Mouse (Mus musculus): ENCODE results near the gene Trio.

Trio gene

GRCm38 (mm10) chr15:27945570-27945969, 80.1 kb downstream of the Trio start:
- no peak for DNase-seq (ENCODE audit: low spot score in 2 of 2)

GRCm38 (mm10) chr15:27944898-27945297, 80.8 kb downstream of the Trio start:
- DNase-seq (ENCODE audit: low spot score in 2 of 2) = no peak

- peak in 1 of 2 experiments; percentile 31 for DNase-seq (ENCODE audit: low spot score in 2 of 2)
Observed at GRCm38 (mm10) chr15:27943486-27944195, 82.0 kb downstream of the Trio start.

GRCm38 (mm10) chr15:27942148-27942847, 83.3 kb downstream of the Trio start:
- no peak for DNase-seq (ENCODE audit: low spot score in 2 of 2)

- DNase-seq (ENCODE audit: low spot score in 2 of 2) = no peak
Observed at GRCm38 (mm10) chr15:27941441-27941840, 84.2 kb downstream of the Trio start.

- no peak for DNase-seq (ENCODE audit: low spot score in 2 of 2)
Observed at GRCm38 (mm10) chr15:27941020-27941419, 84.6 kb downstream of the Trio start.

GRCm38 (mm10) chr15:27940032-27940431, 85.6 kb downstream of the Trio start:
- DNase-seq (ENCODE audit: low spot score in 2 of 2) = no peak

- no peak for DNase-seq (ENCODE audit: low spot score in 2 of 2)
Observed at GRCm38 (mm10) chr15:27938886-27939285, 86.8 kb downstream of the Trio start.

- DNase-seq (ENCODE audit: low spot score in 2 of 2) = no peak
Observed at GRCm38 (mm10) chr15:27937861-27938833, 87.5 kb downstream of the Trio start.

- peak; percentile 62 to 77 for DNase-seq (ENCODE audit: low spot score in 2 of 2)
Observed at GRCm38 (mm10) chr15:27937003-27937860, 88.4 kb downstream of the Trio start.

GRCm38 (mm10) chr15:27935772-27936746, 89.6 kb downstream of the Trio start:
- DNase-seq (ENCODE audit: low spot score in 2 of 2) = no peak

- DNase-seq (ENCODE audit: low spot score in 2 of 2) = no peak
Observed at GRCm38 (mm10) chr15:27933270-27933669, 92.4 kb downstream of the Trio start.

GRCm38 (mm10) chr15:27931891-27932290, 93.8 kb downstream of the Trio start:
- DNase-seq (ENCODE audit: low spot score in 2 of 2) = no peak

- DNase-seq (ENCODE audit: low spot score in 2 of 2) = no peak
Observed at GRCm38 (mm10) chr15:27931459-27931858, 94.2 kb downstream of the Trio start.

GRCm38 (mm10) chr15:27927614-27928013, 98.0 kb downstream of the Trio start:
- DNase-seq (ENCODE audit: low spot score in 2 of 2) = no peak

- no peak for DNase-seq (ENCODE audit: low spot score in 2 of 2)
Observed at GRCm38 (mm10) chr15:27926941-27927340, 98.7 kb downstream of the Trio start.

GRCm38 (mm10) chr15:27926450-27926849, 99.2 kb downstream of the Trio start:
- DNase-seq (ENCODE audit: low spot score in 2 of 2) = no peak

GRCm38 (mm10) chr15:27925865-27926264, 99.8 kb downstream of the Trio start:
- no peak for DNase-seq (ENCODE audit: low spot score in 2 of 2)

GRCm38 (mm10) chr15:27925004-27925635, 100.5 kb downstream of the Trio start:
- DNase-seq (ENCODE audit: low spot score in 2 of 2) = no peak

- no peak for DNase-seq (ENCODE audit: low spot score in 2 of 2)
Observed at GRCm38 (mm10) chr15:27923987-27924341, 101.7 kb downstream of the Trio start.
